Comparison of ENCODE assay signal across 13 mouse cellular contexts in genomic region chr7:51614404-51614803, GRCm38 (mm10). TPM values are rescaled to one million over a fixed set of nuclear protein-coding genes. Genes with fewer than 3 reads are reported as not detected.
DNase-seq lines count a peak whose midpoint lies in the region; ATAC-seq lines count a peak whose summit lies in the region.
"Had no signal": no experiment of that assay in that cellular context is flagged by ENCODE, and none has a peak within 500 bp of the region (broad histone marks: within the 10 kb centered on the region; RNA-seq: fewer than 3 reads in every experiment).

No protein-coding gene starts in this region.

- H3K9me3 ChIP-seq in hindbrain, embryonic 11.5 days (ENCODE audit: control insufficient read depth, low read length): no peaks in the 10 kb centered on the region
- H3K9me3 ChIP-seq in hindbrain, embryonic 12.5 days (replicated peaks): no peaks in the 10 kb centered on the region
- H3K9me3 ChIP-seq in midbrain, embryonic 14.5 days (ENCODE audit: control insufficient read depth, low read length): no peaks in the 10 kb centered on the region; the same call in 1 of the 2 replicates
- H3K9me3 ChIP-seq in midbrain, embryonic 10.5 days (replicated peaks): no peaks in the 10 kb centered on the region
- H3K9me3 ChIP-seq in heart, embryonic 10.5 days: no peaks in the 10 kb centered on the region
- H3K9me3 ChIP-seq: heart, embryonic 15.5 days had no signal

- WGBS in hindbrain, embryonic 11.5 days: 47% methylated on average over 5 of the region's 5 CpGs
- 40% methylated on average over 5 of the region's 5 CpGs for WGBS in hindbrain, embryonic 12.5 days
- 44% methylated on average over 5 of the region's 5 CpGs for WGBS in midbrain, embryonic 14.5 days
- 42% methylated on average over 5 of the region's 5 CpGs for WGBS in midbrain, embryonic 10.5 days
- 36% methylated on average over 5 of the region's 5 CpGs for WGBS in heart, embryonic 10.5 days

- H3K27me3 ChIP-seq in hindbrain, embryonic 11.5 days (ENCODE audit: control insufficient read depth, insufficient read depth, low read length): no peaks in the 10 kb centered on the region
- H3K27me3 ChIP-seq in hindbrain, embryonic 12.5 days: no peaks in the 10 kb centered on the region
- H3K27me3 ChIP-seq in midbrain, embryonic 14.5 days (ENCODE audit: control insufficient read depth, insufficient read depth, low read length): no peaks in the 10 kb centered on the region
- no peaks in the 10 kb centered on the region for H3K27me3 ChIP-seq in midbrain, embryonic 10.5 days (ENCODE audit: low read depth, poor library complexity, severe bottlenecking)
- no peaks in the 10 kb centered on the region for H3K27me3 ChIP-seq in splenic B cell, adult 2 months (ENCODE audit: control insufficient read depth, insufficient read depth, low read length, poor library complexity, severe bottlenecking)
- H3K27me3 ChIP-seq in heart, embryonic 10.5 days (ENCODE audit: insufficient read depth, poor library complexity, severe bottlenecking): no peaks in the 10 kb centered on the region; the same call in 1 of the 2 replicates

- DNase-seq in hindbrain, embryonic 11.5 days (ENCODE audit: low spot score): peak; percentile 55
- peak; percentile 79 for DNase-seq in midbrain, embryonic 14.5 days
- DNase-seq in midbrain, embryonic 10.5 days (ENCODE audit: low spot score): no peak
- peak; percentile 48 for DNase-seq in ZHBTc4 (ENCODE audit: low read depth, low spot score)
- peak; percentile 6 for DNase-seq in splenic B cell, adult 2 months (ENCODE audit: low read depth, low spot score)
- DNase-seq in adrenal gland, postnatal 4 days (ENCODE audit: low spot score in 2 of 2): no peak
- DNase-seq in heart, embryonic 10.5 days (ENCODE audit: low spot score): no peak
- DNase-seq: lung, adult 2 months; thymus, postnatal 4 days had no signal

- H3K9ac ChIP-seq in hindbrain, embryonic 11.5 days (ENCODE audit: low read depth, low read length): no peak overlapping the region
- no peak overlapping the region for H3K9ac ChIP-seq in hindbrain, embryonic 12.5 days
- H3K9ac ChIP-seq in midbrain, embryonic 14.5 days (replicated peaks; ENCODE audit: low read length): no peak overlapping the region
- H3K9ac ChIP-seq: heart, embryonic 15.5 days had no signal

- H3K4me2 ChIP-seq in hindbrain, embryonic 11.5 days (replicated peaks; ENCODE audit: low read depth, low read length): no peak overlapping the region
- H3K4me2 ChIP-seq in hindbrain, embryonic 12.5 days (replicated peaks): no peak overlapping the region
- no peak overlapping the region for H3K4me2 ChIP-seq in midbrain, embryonic 14.5 days (ENCODE audit: low read length)
- H3K4me2 ChIP-seq: heart, embryonic 15.5 days had no signal

- no peaks in the 10 kb centered on the region for H3K4me1 ChIP-seq in hindbrain, embryonic 11.5 days (replicated peaks; ENCODE audit: control insufficient read depth, insufficient read depth, low read length)
- H3K4me1 ChIP-seq in hindbrain, embryonic 12.5 days: no peaks in the 10 kb centered on the region
- peaks cover 5% of the 10 kb centered on the region; the same call in 1 of the 2 replicates for H3K4me1 ChIP-seq in midbrain, embryonic 14.5 days (ENCODE audit: control insufficient read depth, insufficient read depth, low read length)
- H3K4me1 ChIP-seq in midbrain, embryonic 10.5 days: peaks cover 2% of the 10 kb centered on the region; the same call in 1 of the 2 replicates
- no peaks in the 10 kb centered on the region for H3K4me1 ChIP-seq in heart, embryonic 10.5 days
- H3K4me1 ChIP-seq: heart, embryonic 15.5 days had no signal

- H3K4me3 ChIP-seq in hindbrain, embryonic 11.5 days (ENCODE audit: low read depth, low read length): no peak overlapping the region
- no peak overlapping the region for H3K4me3 ChIP-seq in hindbrain, embryonic 12.5 days
- H3K4me3 ChIP-seq in midbrain, embryonic 14.5 days (replicated peaks; ENCODE audit: low read depth, low read length): no peak overlapping the region
- no peak overlapping the region for H3K4me3 ChIP-seq in midbrain, embryonic 10.5 days
- H3K4me3 ChIP-seq in heart, embryonic 10.5 days: no peak overlapping the region
- H3K4me3 ChIP-seq: heart, embryonic 15.5 days had no signal

- H3K36me3 ChIP-seq in hindbrain, embryonic 11.5 days (ENCODE audit: control insufficient read depth, insufficient read depth, low read length): no peaks in the 10 kb centered on the region
- H3K36me3 ChIP-seq in hindbrain, embryonic 12.5 days: no peaks in the 10 kb centered on the region
- H3K36me3 ChIP-seq in midbrain, embryonic 14.5 days (ENCODE audit: control insufficient read depth, insufficient read depth, low read length): no peaks in the 10 kb centered on the region
- no peaks in the 10 kb centered on the region for H3K36me3 ChIP-seq in midbrain, embryonic 10.5 days
- no peaks in the 10 kb centered on the region for H3K36me3 ChIP-seq in splenic B cell, adult 2 months (ENCODE audit: control insufficient read depth, insufficient read depth, low read length, poor library complexity, severe bottlenecking)
- H3K36me3 ChIP-seq in heart, embryonic 10.5 days: no peaks in the 10 kb centered on the region
- H3K36me3 ChIP-seq: heart, embryonic 15.5 days had no signal

- no peak for ATAC-seq in hindbrain, embryonic 11.5 days (ENCODE audit: low FRiP score)
- ATAC-seq in hindbrain, embryonic 12.5 days (ENCODE audit: low FRiP score): no peak
- ATAC-seq in midbrain, embryonic 14.5 days (ENCODE audit: low FRiP score, low TSS enrichment): no peak
- ATAC-seq: activated CD4-positive, CD25-positive, alpha-beta regulatory T cell, adult 4 months had no signal

- H3K27ac ChIP-seq in hindbrain, embryonic 11.5 days (ENCODE audit: low read depth, low read length): no peak overlapping the region
- H3K27ac ChIP-seq in hindbrain, embryonic 12.5 days: no peak overlapping the region
- no peak overlapping the region for H3K27ac ChIP-seq in midbrain, embryonic 14.5 days (replicated peaks; ENCODE audit: low read depth, low read length)
- H3K27ac ChIP-seq in midbrain, embryonic 10.5 days (replicated peaks): no peak overlapping the region
- H3K27ac ChIP-seq in heart, embryonic 10.5 days: no peak overlapping the region
- H3K27ac ChIP-seq: heart, embryonic 15.5 days had no signal

RNA-seq across cellular contexts. Expression of gene Slc17a6, which starts 7.4 kb away (rescaled TPM):
- 33.2 and 34.9 TPM in 2 replicates for polyA plus RNA-seq in hindbrain, embryonic 11.5 days (2014; fragmentation: Nextera tagmentation; extraction: Ambion mirVana)
- polyA plus RNA-seq in hindbrain, embryonic 12.5 days (2016; fragmentation: Nextera tagmentation; extraction: Ambion mirVana): 41.6 and 48.1 TPM in 2 replicates
- polyA plus RNA-seq in midbrain, embryonic 14.5 days (2014; fragmentation: Nextera tagmentation; extraction: Ambion mirVana): 102 and 111 TPM in 2 replicates
- polyA plus RNA-seq in midbrain, embryonic 10.5 days (2016; fragmentation: Nextera tagmentation; extraction: Ambion mirVana): 6.6 and 15.8 TPM in 2 replicates
- total RNA-seq in adrenal gland, postnatal 4 days (2021): 1 to 10 TPM in 1 of 2 experiments, under 1 TPM in 1; 0.22 to 1.2 TPM
- not detected in 2 replicates for polyA plus RNA-seq in heart, embryonic 10.5 days (2016; fragmentation: Nextera tagmentation; extraction: Ambion mirVana)
- total RNA-seq: common myeloid progenitor, adult 5-6 weeks had no signal
- polyA plus RNA-seq: activated CD4-positive, CD25-positive, alpha-beta regulatory T cell, adult 4 months; lung, adult 2 months had no signal

Comparison
In these comparisons a context has a peak if more than half of its experiments do, and no peak if none do; other contexts are left out.
1. DNase-seq: peak in hindbrain, embryonic 11.5 days (single experiment), midbrain, embryonic 14.5 days (single experiment), ZHBTc4 (single experiment) and splenic B cell, adult 2 months (single experiment); none in midbrain, embryonic 10.5 days (single experiment), adrenal gland, postnatal 4 days (0 of 2) and heart, embryonic 10.5 days (single experiment).